In the genomic region with DNA sequence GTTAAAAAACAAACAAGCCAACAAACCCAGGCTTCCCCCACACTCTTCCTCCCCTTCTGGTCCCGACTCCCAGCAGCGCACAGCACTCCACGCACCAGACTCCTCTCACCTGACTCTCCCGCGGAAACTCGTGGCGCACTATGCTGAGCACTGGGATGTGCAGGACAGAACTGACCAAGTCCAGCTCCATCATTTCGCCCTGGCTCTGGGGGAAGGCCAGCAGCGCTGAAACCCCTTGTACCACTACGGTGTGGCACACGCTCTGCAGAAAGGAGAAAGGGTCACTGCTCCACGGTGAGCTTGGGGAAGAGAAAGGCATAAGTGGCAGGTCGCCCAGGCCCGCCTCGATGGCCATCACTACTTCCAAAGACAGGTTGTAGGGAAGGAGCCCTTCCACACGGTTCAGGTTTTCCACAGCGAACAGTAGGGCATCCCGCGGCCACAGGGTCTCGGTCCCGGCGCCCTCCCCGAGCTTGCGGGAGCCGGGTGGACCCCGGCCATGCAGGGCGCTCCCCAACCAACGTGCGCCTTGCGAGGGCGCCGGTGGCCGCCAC, we compare ENCODE assay signal across 9 mouse cellular contexts. TPM values are rescaled to one million over a fixed set of nuclear protein-coding genes. Genes with fewer than 3 reads are reported as not detected.
DNase-seq lines count a peak whose midpoint lies in the region; ATAC-seq and TF ChIP-seq lines count a peak whose summit lies in the region.
"Had no signal": no experiment of that assay in that cellular context is flagged by ENCODE, and none has a peak within 500 bp of the region (broad histone marks: within the 10 kb centered on the region; RNA-seq: fewer than 3 reads in every experiment).

No protein-coding gene starts in this region.

- H3K9me3 ChIP-seq in E14TG2a.4 (ENCODE audit: low read length) = no peaks in the 10 kb centered on the region
- H3K9me3 ChIP-seq in forebrain, embryonic 13.5 days (replicated peaks) = no peaks in the 10 kb centered on the region
- no peaks in the 10 kb centered on the region for H3K9me3 ChIP-seq in limb, embryonic 11.5 days (ENCODE audit: control insufficient read depth, low read length)

- H3K9ac ChIP-seq in forebrain, embryonic 13.5 days = peak overlapping the region; percentile 64
- H3K9ac ChIP-seq in limb, embryonic 11.5 days (ENCODE audit: low read length) = no peak overlapping the region

- H3K4me3 ChIP-seq in E14TG2a.4 (replicated peaks; ENCODE audit: low read length) = peak overlapping the region; percentile 83
- peak overlapping the region; percentile 62 for H3K4me3 ChIP-seq in forebrain, embryonic 13.5 days
- H3K4me3 ChIP-seq in limb, embryonic 11.5 days (ENCODE audit: low read depth, low read length) = peak overlapping the region; percentile 47
- H3K4me3 ChIP-seq: erythroblast, embryonic 14.5 days had no signal

- no peak overlapping the region for H3K27ac ChIP-seq in forebrain, embryonic 13.5 days
- no peak overlapping the region for H3K27ac ChIP-seq in limb, embryonic 11.5 days (replicated peaks; ENCODE audit: low read depth, low read length)

- peak overlapping the region; percentile 99 for H3K4me2 ChIP-seq in forebrain, embryonic 13.5 days
- peak overlapping the region; percentile 89 for H3K4me2 ChIP-seq in limb, embryonic 11.5 days (ENCODE audit: low read depth, severe bottlenecking)

- peaks cover 66% of the 10 kb centered on the region for H3K27me3 ChIP-seq in E14TG2a.4 (ENCODE audit: insufficient read depth, low read length)
- H3K27me3 ChIP-seq in forebrain, embryonic 13.5 days = peaks cover 34% of the 10 kb centered on the region
- H3K27me3 ChIP-seq in limb, embryonic 11.5 days (ENCODE audit: control insufficient read depth, insufficient read depth, low read length) = peaks cover 22% of the 10 kb centered on the region

- H3K36me3 ChIP-seq in E14TG2a.4 (ENCODE audit: insufficient read depth, low read length) = no peaks in the 10 kb centered on the region
- H3K36me3 ChIP-seq in forebrain, embryonic 13.5 days (ENCODE audit: poor library complexity, severe bottlenecking) = no peaks in the 10 kb centered on the region
- no peaks in the 10 kb centered on the region for H3K36me3 ChIP-seq in limb, embryonic 11.5 days (ENCODE audit: control insufficient read depth, insufficient read depth, low read length)

- TF ChIP-seq CTCF in E14TG2a.4 (conservative IDR thresholded peaks at IDR 0.05; ENCODE audit: low read length) = no peak

- 2% methylated on average over 33 of the region's 33 CpGs for WGBS in forebrain, embryonic 13.5 days
- 2% methylated on average over 33 of the region's 33 CpGs for WGBS in limb, embryonic 11.5 days

- peaks cover 5% of the 10 kb centered on the region for H3K4me1 ChIP-seq in E14TG2a.4 (replicated peaks; ENCODE audit: low read depth, low read length)
- H3K4me1 ChIP-seq in forebrain, embryonic 13.5 days = peaks cover 12% of the 10 kb centered on the region
- 0 out of 2 replicates have a peak, but pooled peaks cover 3% of the 10 kb centered on the region for H3K4me1 ChIP-seq in limb, embryonic 11.5 days (ENCODE audit: control insufficient read depth, insufficient read depth, low read length)

- no peak for DNase-seq in frontal cortex, postnatal 25 days (ENCODE audit: low spot score in 2 of 2)
- peak; percentile 40 for DNase-seq in limb, embryonic 11.5 days (ENCODE audit: low spot score)
- peak; percentile 50 for DNase-seq in right cerebral cortex, postnatal 25 days
- no peak for DNase-seq in gastrocnemius, postnatal 10 days
- DNase-seq in lung, postnatal 10 days = no peak

- peak; percentile 21; the same call in 1 of the 2 replicates for ATAC-seq in frontal cortex, adult (ENCODE audit: low TSS enrichment)
- peak; percentile 31 for ATAC-seq in forebrain, embryonic 13.5 days
- peak; percentile 33; the same call in 1 of the 2 replicates for ATAC-seq in limb, embryonic 11.5 days (ENCODE audit: insufficient number of reproducible peaks, low FRiP score, low TSS enrichment, low read depth)

RNA-seq across cellular contexts. Expression of gene Grin3a, which starts 1.2 kb away (rescaled TPM):
- polyA plus RNA-seq in forebrain, embryonic 13.5 days (2015; fragmentation: Nextera tagmentation; extraction: Ambion mirVana) = 1.5 and 2.7 TPM in 2 replicates
- 1.1 TPM in 2 replicates for polyA plus RNA-seq in limb, embryonic 11.5 days (2014; fragmentation: Nextera tagmentation; extraction: Ambion mirVana)
- 1 to 10 TPM; 1.1 to 1.2 TPM for total RNA-seq in gastrocnemius, postnatal 10 days (2021)
- polyA plus RNA-seq: erythroblast, embryonic 14.5 days had no signal

Comparison
In these comparisons a context has a peak if more than half of its experiments do, and no peak if none do; other contexts are left out.
1. DNase-seq: peak in limb, embryonic 11.5 days (single experiment) and right cerebral cortex, postnatal 25 days (single experiment); none in frontal cortex, postnatal 25 days (0 of 2), gastrocnemius, postnatal 10 days (single experiment) and lung, postnatal 10 days (single experiment).
2. Peak in every context shown above with its lines, with median percentiles within 50 percentile points of each other: ATAC-seq and H3K4me3 ChIP-seq.